Mouse (Mus musculus) MEL (cell line): ENCODE data around the gene Abhd4.

Source experiments
- CHD1 ChIP-seq: IDR thresholded peaks from 2 replicates; pipeline ENCODE4 v1.6.1; 2012; ENCODE audit warnings: low read depth, mild to moderate bottlenecking, inconsistent platforms, low read length, improper control_type of control experiment
- CTCF ChIP-seq, 3 experiments: IDR thresholded peaks in 2 of 3; conservative IDR thresholded peaks in 1 of 3; 2 replicates each; pipeline ENCODE4 v1.5.1; 2011 to 2012; ENCODE audit warnings: low read length in 3 of 3, low read depth in 2 of 3, mild to moderate bottlenecking in 2 of 3, improper control_type of control experiment in 1 of 3, inconsistent platforms in 1 of 3, mixed read lengths in 1 of 3, moderate library complexity in 1 of 3; ENCODE audit not compliant: control insufficient read depth in 1 of 3, insufficient read depth in 1 of 3, poor library complexity in 1 of 3, severe bottlenecking in 1 of 3
- GATA1 ChIP-seq: IDR thresholded peaks from 2 replicates; pipeline ENCODE4 v1.6.1; 2011; ENCODE audit warnings: low read depth, low read length, improper control_type of control experiment
- MAFK ChIP-seq: IDR thresholded peaks from 2 replicates; pipeline ENCODE4 v1.6.1; 2011; ENCODE audit warnings: low read depth, mild to moderate bottlenecking, low read length, improper control_type of control experiment, borderline replicate concordance
- MAX ChIP-seq: IDR thresholded peaks from 2 replicates; pipeline ENCODE4 v1.6.1; 2011; ENCODE audit warnings: low read length, improper control_type of control experiment
- POLR2A ChIP-seq, 2 experiments: IDR thresholded peaks; 2 replicates each; pipeline ENCODE4 v1.6.1; 2011 to 2012; ENCODE audit warnings: low read length in 2 of 2, mild to moderate bottlenecking in 2 of 2, control low read depth in 1 of 2, improper control_type of control experiment in 1 of 2, low read depth in 1 of 2, moderate library complexity in 1 of 2; ENCODE audit not compliant: control insufficient read depth in 1 of 2, insufficient read depth in 1 of 2, poor library complexity in 1 of 2
- POLR2AphosphoS5 ChIP-seq: IDR thresholded peaks from 2 replicates; pipeline ENCODE4 v1.6.1; 2012; ENCODE audit warnings: low read depth, borderline replicate concordance, mild to moderate bottlenecking, inconsistent platforms, low read length, moderate library complexity, mixed read lengths
- ZKSCAN1 ChIP-seq: IDR thresholded peaks from 2 replicates; pipeline ENCODE4 v1.6.1; 2012; ENCODE audit warnings: low read depth, mild to moderate bottlenecking, inconsistent platforms, low read length, improper control_type of control experiment, moderate library complexity
- ZMIZ1 ChIP-seq: IDR thresholded peaks from 2 replicates; pipeline ENCODE4 v1.6.1; 2012; ENCODE audit warnings: low read depth, mild to moderate bottlenecking, inconsistent platforms, low read length, improper control_type of control experiment, moderate library complexity

GRCm38 (mm10) chr14:54220726-54221494, 33.1 kb upstream of the Abhd4 start:
- no peak for TF ChIP-seq POLR2A (IDR thresholded peaks at IDR 0.05; ENCODE audit: control insufficient read depth in 1 of 2, insufficient read depth in 1 of 2, low read depth in 1 of 2, low read length in 2 of 2, poor library complexity in 1 of 2)
- no peak for TF ChIP-seq MAX
- no peak for TF ChIP-seq POLR2AphosphoS5
- no peak for TF ChIP-seq ZMIZ1
- no peak for TF ChIP-seq ZKSCAN1
- peak; percentile 66 for TF ChIP-seq GATA1
- TF ChIP-seq CHD1: no peak
- TF ChIP-seq CTCF (IDR thresholded peaks at IDR 0.05 in 2 of 3, conservative IDR thresholded peaks at IDR 0.05 in 1 of 3; ENCODE audit: control insufficient read depth in 1 of 3, insufficient read depth in 1 of 3, low read depth in 2 of 3, low read length in 3 of 3, poor library complexity in 1 of 3, severe bottlenecking in 1 of 3): no peak
- no peak for TF ChIP-seq MAFK
